Mouse (Mus musculus) v-Abl transformed pro-B cells (cell line): ENCODE data around the gene Sel1l3.

Experiments
- in situ Hi-C, 2 experiments: fragments of 400-800 bp; cut with MboI; formaldehyde crosslinking; loops; one replicate each; pipeline ENCODE4 v1.15.1; 2025; ENCODE audit not compliant: unreplicated experiment in 2 of 2

Sel1l3 gene

GRCm38 (mm10) chr5:53176703-53177102 lies 37.0 kb downstream of the Sel1l3 start:
- in situ Hi-C loops = no loop called here

- in situ Hi-C loops = no loop called here
Observed at GRCm38 (mm10) chr5:53176075-53176474, 37.7 kb downstream of the Sel1l3 start.

DNA sequence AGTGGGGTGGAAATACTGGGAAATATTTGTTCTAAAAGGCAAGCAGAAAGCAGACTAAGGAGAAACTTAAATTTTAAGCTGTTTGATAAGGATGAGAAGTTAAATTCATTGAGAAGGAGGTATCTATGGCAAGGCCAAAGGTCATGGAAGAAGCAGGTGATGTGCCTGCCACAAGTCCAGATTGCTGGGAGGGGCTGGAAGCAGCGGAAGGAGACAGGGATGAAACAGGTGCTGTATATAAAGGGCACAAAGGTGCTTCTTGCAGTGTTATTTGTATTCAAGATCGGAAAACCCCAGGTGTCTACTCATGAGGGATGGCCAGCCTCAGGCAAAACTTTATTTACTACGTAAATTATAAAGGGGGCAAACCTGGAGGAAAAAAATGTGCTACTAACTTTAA lies 38.5 kb downstream of the Sel1l3 start:
- in situ Hi-C loops = no loop called here

DNA sequence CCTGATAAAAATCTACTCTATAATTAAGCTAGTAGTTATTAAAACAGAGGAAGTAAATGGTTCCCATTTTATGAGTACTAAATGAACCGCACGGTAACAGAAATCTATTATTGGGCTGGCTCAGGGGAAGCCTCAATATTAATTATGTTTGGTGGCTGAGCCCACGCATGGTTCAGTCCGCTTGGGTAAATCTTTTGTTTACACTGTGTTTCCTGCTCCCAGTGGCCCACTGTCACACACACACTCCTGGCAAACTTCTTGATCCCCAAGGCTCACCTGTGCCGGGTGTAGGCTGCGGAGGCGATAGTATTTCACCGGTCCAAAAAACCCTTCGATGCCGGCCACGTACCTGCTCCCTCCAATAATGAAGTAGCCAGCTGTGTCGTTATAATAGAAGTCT lies 39.3 kb downstream of the Sel1l3 start:
- in situ Hi-C loops = no loop called here

DNA sequence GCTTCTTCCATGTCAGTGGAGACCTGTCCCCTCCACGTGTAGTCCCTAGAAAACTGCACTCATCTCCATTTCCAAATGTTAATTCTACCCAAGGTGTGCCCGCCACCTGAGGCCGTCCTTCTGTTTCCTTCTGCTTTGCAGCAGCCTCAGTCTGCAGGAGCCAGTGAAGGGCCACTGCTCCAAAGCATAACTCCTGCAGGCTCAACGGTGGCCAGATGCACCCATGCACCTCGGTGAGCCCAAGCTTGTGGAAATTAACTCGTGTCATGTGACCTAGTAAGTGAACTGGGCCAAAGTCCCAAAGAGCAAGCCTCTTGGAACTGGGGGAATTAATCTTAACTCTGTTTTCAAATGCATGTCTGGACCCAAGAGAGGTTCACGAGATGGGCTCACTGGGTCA lies 40.8 kb downstream of the Sel1l3 start:
- in situ Hi-C loops = no loop called here

- in situ Hi-C loops = no loop called here
Observed at GRCm38 (mm10) chr5:53172256-53172636, 41.5 kb downstream of the Sel1l3 start.

- in situ Hi-C loops = no loop called here
Observed at GRCm38 (mm10) chr5:53171611-53172255, 42.0 kb downstream of the Sel1l3 start.

GRCm38 (mm10) chr5:53167564-53167963 lies 46.2 kb downstream of the Sel1l3 start:
- in situ Hi-C loops = no loop called here

DNA sequence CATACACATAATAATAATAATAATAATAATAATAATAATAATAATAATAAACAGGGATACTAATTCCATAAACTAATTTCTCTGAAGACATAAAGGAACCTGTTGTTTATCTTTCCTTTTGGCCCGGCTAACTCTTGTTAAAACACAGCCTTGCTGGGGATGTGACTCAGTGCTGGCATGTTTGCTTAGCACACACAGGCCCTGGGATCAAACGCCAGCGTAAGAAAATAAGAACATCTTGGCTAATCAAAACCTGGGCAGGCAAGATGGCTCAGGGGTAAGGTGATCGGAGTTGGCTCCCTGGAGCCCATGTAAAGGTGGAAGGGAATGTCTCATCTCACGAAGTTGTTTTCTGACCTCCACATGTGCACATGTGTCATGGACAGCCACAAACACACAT lies 48.1 kb downstream of the Sel1l3 start:
- in situ Hi-C loops = no loop called here

GRCm38 (mm10) chr5:53162436-53162835 lies 51.3 kb downstream of the Sel1l3 start:
- in situ Hi-C loops = no loop called here

GRCm38 (mm10) chr5:53161506-53162186 lies 52.1 kb downstream of the Sel1l3 start:
- in situ Hi-C loops = no loop called here

DNA sequence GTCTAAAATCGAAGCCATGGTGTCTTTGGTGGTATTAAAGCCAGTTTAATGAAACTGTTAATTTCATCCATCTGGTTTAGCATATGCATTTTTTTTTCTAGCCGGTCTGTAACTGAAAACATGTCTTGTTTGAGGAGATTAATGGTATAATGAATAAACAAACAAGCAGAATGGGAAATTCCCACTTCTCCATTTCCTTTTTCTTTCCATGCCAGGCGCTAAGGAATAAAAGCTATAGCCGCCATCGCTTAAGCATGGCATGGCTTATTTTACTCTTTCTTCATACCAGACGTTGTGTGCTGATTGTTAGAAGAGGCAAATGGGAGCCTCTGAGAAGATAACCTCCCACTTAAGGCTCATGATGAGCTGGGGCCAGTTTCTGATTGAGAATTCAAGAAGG lies 53.5 kb downstream of the Sel1l3 start:
- in situ Hi-C loops = no loop called here

DNA sequence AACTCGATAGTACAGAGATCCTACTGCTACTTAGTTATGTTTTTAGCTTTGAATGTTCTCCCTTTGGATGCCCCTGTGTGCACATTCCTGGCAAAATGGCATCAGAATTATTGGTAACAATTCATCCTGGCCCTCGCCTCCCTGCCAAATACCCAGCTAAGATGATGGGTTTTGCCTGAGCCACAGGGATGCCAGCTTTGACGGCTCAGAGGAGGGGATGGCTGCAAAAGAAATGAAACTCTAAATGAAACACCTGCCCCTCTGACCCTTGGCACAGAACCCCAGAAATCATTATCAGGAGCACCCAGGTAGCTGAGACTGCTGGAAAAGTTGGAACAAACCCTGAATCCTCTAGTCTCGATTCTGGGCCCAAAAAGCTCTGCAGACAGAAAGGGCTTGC lies 54.1 kb downstream of the Sel1l3 start:
- in situ Hi-C loops = no loop called here

- in situ Hi-C loops = no loop called here
Observed at GRCm38 (mm10) chr5:53159166-53159565, 54.6 kb downstream of the Sel1l3 start.

- in situ Hi-C loops = no loop called here
Observed at GRCm38 (mm10) chr5:53155985-53156679, 57.6 kb downstream of the Sel1l3 start.

DNA sequence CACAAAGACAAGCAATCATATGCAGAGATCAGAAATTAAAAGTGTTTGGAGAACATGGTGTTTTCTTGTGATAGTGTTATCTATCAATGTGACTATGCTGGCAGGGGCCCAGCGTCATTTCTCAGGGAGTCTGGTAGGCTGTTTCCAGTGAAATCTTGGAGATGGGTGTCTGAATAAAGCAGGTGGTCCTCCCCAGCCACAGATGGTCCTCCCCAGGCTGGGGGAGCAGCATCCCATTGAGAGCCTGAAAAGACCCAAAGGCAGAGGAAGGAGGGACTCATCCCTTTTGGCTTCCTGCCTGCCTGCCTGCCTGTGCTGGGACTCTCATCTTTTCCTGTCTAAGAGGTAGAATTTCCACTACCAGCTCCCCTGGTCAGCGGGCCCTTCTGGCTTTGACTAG lies 59.2 kb downstream of the Sel1l3 start:
- in situ Hi-C loops = no loop called here

DNA sequence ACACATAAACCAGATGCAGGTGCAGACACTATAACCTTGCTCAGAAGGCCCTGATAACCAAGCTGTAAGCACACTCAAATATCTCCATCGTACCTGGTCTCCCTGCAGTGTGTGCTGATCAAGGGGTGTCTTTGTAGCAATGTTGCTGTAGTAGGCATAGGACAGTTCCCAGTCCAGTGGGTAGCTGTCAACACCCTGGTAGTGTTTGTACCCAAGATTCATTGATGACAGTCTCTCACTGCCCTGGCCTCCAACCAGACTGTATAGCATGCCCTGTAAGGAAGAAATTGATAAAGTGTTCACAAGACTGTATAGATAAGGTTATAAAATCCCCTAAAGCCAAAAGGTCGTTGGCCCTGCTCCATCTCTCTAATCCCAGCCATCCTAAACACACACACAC lies 59.6 kb downstream of the Sel1l3 start:
- in situ Hi-C loops = no loop called here

- in situ Hi-C loops = no loop called here
Observed at GRCm38 (mm10) chr5:53153144-53153543, 60.6 kb downstream of the Sel1l3 start.

- in situ Hi-C loops = no loop called here
Observed at GRCm38 (mm10) chr5:53151379-53151960, 62.3 kb downstream of the Sel1l3 start.

- in situ Hi-C loops = no loop called here
Observed at GRCm38 (mm10) chr5:53148960-53149685, 64.6 kb downstream of the Sel1l3 start.
